Mouse (Mus musculus): ENCODE measurements around the gene Sync. TPM values are rescaled to one million over a fixed set of nuclear protein-coding genes. Genes with fewer than 3 reads are reported as not detected.

Sync gene
- polyA plus RNA-seq, 1 experiment from 2014 or later: 1.9 TPM

DNA sequence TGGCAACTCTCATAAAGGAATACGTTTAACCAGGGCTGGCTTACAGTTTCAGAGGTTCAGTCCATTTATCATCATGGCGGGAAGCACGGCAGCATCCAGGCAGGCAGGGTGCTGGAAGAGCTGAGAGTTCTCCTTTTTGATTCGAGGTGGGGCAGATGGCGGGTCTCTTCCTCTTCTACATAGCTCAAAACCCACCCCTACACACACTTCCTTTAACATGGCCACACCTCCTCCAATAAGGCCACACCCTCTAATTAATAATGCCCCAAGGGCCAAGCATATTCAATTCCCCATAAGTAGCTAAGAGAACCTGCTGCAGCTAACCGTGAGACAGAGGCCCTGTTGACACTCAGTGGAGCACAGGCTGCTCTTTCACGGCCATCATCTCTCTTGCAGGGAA is 5.4 kb downstream of the Sync start:
- Histone ChIP-seq H3K4me1 (no peaks in the 10 kb centered on the region), H3K9me3 (no peaks in the 10 kb centered on the region), H3K27ac (no peak overlapping the region), H3K9ac (no peak overlapping the region), H3K36me3 (no peaks in the 10 kb centered on the region), H3K4me2 (replicated peaks) (no peak overlapping the region), H3K4me3 (no peak overlapping the region), H3K27me3 (replicated peaks) (0 out of 2 replicates have a peak, but pooled peaks cover 5% of the 10 kb centered on the region)
- 58% methylated on average over 7 of the region's 7 CpGs for WGBS
- ATAC-seq (ENCODE audit: low FRiP score, low read depth): no peak

DNA sequence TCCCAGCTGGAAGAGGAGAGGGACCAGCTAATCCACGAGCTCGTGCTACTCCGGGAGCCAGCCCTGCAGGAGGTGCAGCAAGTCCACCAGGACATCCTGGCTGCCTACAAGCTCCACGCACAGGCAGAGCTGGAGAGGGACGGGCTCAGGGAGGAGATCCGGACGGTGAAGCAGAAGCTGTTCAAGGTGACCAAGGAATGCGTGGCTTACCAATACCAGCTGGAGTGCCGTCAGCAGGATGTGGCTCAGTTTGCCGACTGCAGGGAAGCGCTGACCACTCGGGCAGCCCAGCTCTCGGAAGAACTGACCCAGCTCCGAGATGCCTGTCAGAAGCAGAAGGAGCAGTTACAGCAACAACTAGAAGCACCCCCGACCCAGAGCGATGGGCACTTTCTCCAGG is 6.3 kb downstream of the Sync start:
- Histone ChIP-seq H3K9me3 (no peaks in the 10 kb centered on the region), H3K36me3 (no peaks in the 10 kb centered on the region), H3K27ac (no peak overlapping the region), H3K9ac (no peak overlapping the region), H3K27me3 (replicated peaks) (0 out of 2 replicates have a peak, but pooled peaks cover under 1% of the 10 kb centered on the region), H3K4me3 (no peak overlapping the region), H3K4me1 (no peaks in the 10 kb centered on the region), H3K4me2 (replicated peaks) (no peak overlapping the region)
- ATAC-seq (ENCODE audit: low FRiP score, low read depth): no peak
- 48% methylated on average over 16 of the region's 16 CpGs for WGBS

DNA sequence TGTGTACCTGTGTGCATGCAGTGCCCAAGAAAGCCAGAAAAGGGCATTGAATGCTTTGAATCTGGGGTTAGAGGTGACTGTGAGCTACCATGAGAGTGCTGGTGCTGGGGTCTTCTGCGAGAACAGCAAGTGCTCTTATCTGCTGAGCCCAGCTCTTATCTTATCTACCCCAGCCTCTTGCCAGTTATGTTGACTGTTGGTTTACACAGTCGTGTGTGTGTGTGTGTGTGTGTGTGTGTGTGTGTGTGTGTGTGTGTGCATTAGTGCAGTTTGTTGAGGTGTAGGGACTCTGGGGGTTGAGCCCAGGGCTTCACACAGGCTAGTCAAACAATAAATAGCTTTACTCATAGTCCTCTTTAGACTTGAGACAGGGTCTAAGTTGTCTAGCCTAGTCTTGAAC is 7.8 kb downstream of the Sync start:
- Histone ChIP-seq H3K27ac (no peak overlapping the region), H3K4me3 (no peak overlapping the region), H3K27me3 (replicated peaks) (no peaks in the 10 kb centered on the region), H3K36me3 (no peaks in the 10 kb centered on the region), H3K4me1 (no peaks in the 10 kb centered on the region), H3K9me3 (no peaks in the 10 kb centered on the region), H3K4me2 (replicated peaks) (no peak overlapping the region), H3K9ac (no peak overlapping the region)
- ATAC-seq (ENCODE audit: low FRiP score, low read depth): no peak
- WGBS: 93% methylated on average over 2 of the region's 2 CpGs

DNA sequence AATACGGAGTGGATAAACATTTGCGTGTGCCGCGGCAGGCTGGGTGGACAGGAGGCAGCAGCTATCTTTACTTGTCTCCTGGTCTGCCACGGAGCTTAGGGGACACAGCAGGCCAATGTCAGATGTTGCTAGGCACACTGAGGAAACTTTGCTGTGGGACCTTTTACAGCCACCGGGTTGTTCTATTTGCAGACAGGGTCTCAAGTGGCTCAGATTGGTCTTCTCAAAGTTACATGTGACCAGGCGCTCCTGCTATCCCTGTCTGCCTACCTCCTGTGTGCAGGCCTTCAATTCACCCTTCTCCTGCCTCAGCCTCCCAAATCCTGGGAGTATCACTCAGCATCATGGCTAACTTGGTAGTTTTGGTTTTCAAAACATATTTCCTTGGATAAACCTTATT is 8.6 kb downstream of the Sync start:
- Histone ChIP-seq H3K27me3 (replicated peaks) (no peaks in the 10 kb centered on the region), H3K4me2 (replicated peaks) (no peak overlapping the region), H3K4me1 (no peaks in the 10 kb centered on the region), H3K4me3 (no peak overlapping the region), H3K36me3 (no peaks in the 10 kb centered on the region), H3K9me3 (no peaks in the 10 kb centered on the region), H3K9ac (no peak overlapping the region), H3K27ac (no peak overlapping the region)
- ATAC-seq (ENCODE audit: low FRiP score, low read depth): no peak
- WGBS: 89% methylated on average over 7 of the region's 7 CpGs

DNA sequence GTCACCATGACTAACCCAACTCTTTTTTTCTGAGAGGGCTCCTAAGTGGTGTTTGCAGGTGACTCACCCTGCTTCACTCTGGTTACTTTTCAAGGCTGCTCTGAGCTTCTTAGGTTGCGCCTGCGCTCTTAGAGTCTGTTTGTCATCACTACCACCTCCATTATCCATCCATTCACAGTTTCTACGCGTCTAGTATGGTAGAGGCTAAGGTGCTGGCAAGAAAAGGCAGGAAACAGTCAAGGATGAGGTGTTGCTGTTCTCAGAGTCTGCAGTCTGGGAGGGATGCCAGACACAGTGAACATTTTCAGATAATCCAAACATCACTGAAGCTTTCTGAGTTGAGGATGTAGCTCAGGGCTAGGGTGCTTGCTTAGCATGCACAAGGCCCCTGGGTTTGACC is 10.3 kb downstream of the Sync start:
- no peak overlapping the region for H3K4me2 ChIP-seq (replicated peaks)
- H3K9ac ChIP-seq: no peak overlapping the region
- no peak for ATAC-seq (ENCODE audit: low FRiP score, low read depth)
- H3K36me3 ChIP-seq: no peaks in the 10 kb centered on the region
- no peaks in the 10 kb centered on the region for H3K4me1 ChIP-seq
- H3K4me3 ChIP-seq: no peak overlapping the region
- H3K27me3 ChIP-seq (replicated peaks): no peaks in the 10 kb centered on the region
- H3K9me3 ChIP-seq: no peaks in the 10 kb centered on the region
- over 99% methylated on average over 4 of the region's 4 CpGs for WGBS
- H3K27ac ChIP-seq: no peak overlapping the region

DNA sequence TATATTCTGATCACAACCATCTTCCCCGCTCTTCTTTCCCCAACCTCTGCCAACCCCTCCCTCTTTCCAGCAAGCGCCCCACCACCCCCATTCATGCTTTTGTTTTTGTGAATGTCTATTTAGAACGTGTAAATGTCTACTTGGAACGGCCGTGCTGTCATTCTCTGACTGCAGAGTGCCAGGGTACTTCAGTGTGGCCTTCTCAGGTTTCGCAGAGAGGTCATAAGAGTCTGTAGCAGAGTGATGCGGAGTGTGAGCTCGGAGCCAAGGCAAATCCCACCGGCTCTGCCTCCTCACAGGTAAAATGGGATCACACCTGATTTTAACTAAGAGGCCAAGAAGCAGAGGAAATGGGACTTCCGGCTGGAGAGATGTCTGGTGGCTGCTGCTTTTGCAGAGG is 11.7 kb downstream of the Sync start:
- no peaks in the 10 kb centered on the region for H3K9me3 ChIP-seq
- no peak overlapping the region for H3K9ac ChIP-seq
- no peak for ATAC-seq (ENCODE audit: low FRiP score, low read depth)
- no peaks in the 10 kb centered on the region for H3K4me1 ChIP-seq
- no peak overlapping the region for H3K4me2 ChIP-seq (replicated peaks)
- H3K27me3 ChIP-seq (replicated peaks): no peaks in the 10 kb centered on the region
- no peak overlapping the region for H3K27ac ChIP-seq
- no peak overlapping the region for H3K4me3 ChIP-seq
- 59% methylated on average over 10 of the region's 10 CpGs for WGBS
- no peaks in the 10 kb centered on the region for H3K36me3 ChIP-seq

DNA sequence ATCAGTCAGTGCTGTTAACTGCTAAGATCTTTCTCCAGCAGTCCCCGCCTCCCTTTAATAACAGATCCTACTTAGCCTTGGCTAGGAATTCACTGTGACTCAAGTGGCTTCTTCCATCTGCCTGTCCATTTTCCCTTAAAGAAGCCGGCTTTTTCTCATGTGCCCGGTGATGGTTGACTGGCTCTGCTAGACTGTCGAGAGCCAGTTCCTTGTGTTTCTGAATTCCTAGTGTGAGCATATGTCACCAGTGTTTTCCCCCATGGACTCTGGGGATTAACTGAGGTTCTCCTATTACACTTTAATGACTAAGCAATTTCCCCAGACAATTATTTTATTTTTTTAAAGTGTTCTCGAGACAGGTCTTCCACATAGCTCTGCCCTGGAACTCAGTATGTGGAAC is 16.0 kb downstream of the Sync start:
- Histone ChIP-seq H3K4me2 (replicated peaks) (no peak overlapping the region), H3K36me3 (peaks cover 16% of the 10 kb centered on the region), H3K9me3 (no peaks in the 10 kb centered on the region), H3K4me3 (no peak overlapping the region), H3K27me3 (replicated peaks) (no peaks in the 10 kb centered on the region), H3K4me1 (no peaks in the 10 kb centered on the region), H3K9ac (no peak overlapping the region), H3K27ac (no peak overlapping the region)
- ATAC-seq (ENCODE audit: low FRiP score, low read depth): no peak
- 77% methylated on average over 5 of the region's 5 CpGs for WGBS

DNA sequence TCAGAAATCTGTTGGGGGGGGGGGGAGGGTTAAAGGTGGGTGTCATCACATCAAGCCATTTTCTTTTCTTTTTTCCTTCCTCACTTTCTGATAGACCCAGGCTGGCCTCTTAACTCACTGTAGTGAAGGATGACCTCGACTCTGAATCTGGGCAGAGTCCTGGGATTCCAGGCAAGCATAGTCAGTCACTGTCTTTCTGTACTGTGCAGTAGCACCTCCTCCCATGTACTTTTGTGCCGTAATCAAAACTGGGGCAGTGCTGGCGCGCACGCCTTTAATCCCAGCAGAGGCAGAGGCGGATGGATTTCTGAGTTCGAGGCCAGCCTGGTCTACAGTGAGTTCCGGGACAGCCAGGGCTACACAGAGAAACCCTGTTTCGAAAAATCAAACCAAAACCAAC is 16.4 kb downstream of the Sync start:
- 93% methylated on average over 9 of the region's 9 CpGs for WGBS
- Histone ChIP-seq H3K27me3 (replicated peaks) (no peaks in the 10 kb centered on the region), H3K4me1 (no peaks in the 10 kb centered on the region), H3K9ac (no peak overlapping the region), H3K9me3 (no peaks in the 10 kb centered on the region), H3K27ac (no peak overlapping the region), H3K4me2 (replicated peaks) (no peak overlapping the region), H3K4me3 (no peak overlapping the region), H3K36me3 (peaks cover 20% of the 10 kb centered on the region)
- ATAC-seq (ENCODE audit: low FRiP score, low read depth): no peak

DNA sequence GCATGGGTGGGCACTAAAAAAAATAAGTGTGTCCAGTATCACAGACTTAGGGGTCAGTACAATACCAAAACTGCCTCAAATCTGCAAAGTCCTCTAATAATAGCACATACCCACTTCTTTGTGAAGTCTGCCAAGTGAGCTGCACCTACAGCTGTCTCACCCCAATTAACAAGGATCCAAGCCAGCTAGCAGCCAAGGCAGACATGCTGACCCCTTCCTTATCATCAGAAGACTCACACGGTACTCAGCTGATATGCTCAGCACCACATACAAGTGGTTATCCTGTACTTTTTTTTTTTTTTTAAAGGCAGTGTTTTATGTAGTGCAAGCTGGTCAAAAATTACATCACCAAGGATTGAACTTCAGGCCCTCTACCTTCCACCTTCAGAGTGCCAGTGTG is 16.9 kb downstream of the Sync start:
- no peaks in the 10 kb centered on the region for H3K27me3 ChIP-seq (replicated peaks)
- H3K9ac ChIP-seq: no peak overlapping the region
- no peak overlapping the region for H3K4me3 ChIP-seq
- H3K4me1 ChIP-seq: no peaks in the 10 kb centered on the region
- 84% methylated on average over 1 of the region's 1 CpGs for WGBS
- H3K9me3 ChIP-seq: no peaks in the 10 kb centered on the region
- H3K27ac ChIP-seq: no peak overlapping the region
- H3K36me3 ChIP-seq: peaks cover 24% of the 10 kb centered on the region
- no peak for ATAC-seq (ENCODE audit: low FRiP score, low read depth)
- no peak overlapping the region for H3K4me2 ChIP-seq (replicated peaks)

DNA sequence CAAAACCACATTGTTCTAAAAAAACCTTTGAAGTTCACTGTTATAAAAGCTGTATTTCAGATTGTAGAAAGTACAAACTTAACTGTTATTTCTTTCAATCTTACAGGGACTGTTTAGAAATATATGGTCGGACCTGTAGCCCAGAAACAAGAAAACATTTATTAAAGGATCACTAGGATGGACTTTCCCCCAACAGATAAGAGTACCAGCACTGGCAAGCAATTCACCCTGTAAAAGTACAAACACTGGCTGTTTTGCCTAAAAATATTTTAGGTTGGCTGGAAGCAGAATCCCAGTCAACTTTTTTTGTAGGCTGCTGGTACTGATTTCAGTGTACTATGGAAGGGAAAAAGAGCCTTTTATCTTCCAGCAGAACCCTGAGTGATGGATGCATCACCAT is 20.5 kb downstream of the Sync start:
- no peak overlapping the region for H3K9ac ChIP-seq
- H3K27ac ChIP-seq: no peak overlapping the region
- peaks cover 54% of the 10 kb centered on the region for H3K36me3 ChIP-seq

DNA sequence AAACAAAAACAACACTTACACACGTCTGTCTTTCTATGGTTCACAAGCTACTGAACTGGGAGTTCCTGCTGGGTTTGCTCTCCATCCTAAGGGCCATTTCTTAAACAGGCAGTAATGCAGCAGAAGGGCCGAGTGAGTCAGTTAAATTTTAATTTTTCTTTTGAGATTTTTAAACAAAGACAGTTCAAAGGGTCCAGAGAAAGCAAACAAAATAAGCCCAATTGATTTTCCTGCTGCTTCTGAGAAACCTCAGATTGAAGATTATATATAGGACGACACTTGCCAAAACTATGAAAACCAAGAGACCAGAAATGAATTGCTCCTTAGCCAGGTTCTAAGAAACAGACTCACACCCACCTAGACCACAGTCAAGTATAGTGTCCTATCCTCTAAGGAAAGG is 26.5 kb downstream of the Sync start:
- 89% methylated on average over 3 of the region's 3 CpGs for whole genome bisulfite sequencing
- Histone ChIP-seq H3K9me3 (no peaks in the 10 kb centered on the region), H3K27me3 (replicated peaks) (no peaks in the 10 kb centered on the region), H3K9ac (no peak overlapping the region), H3K4me3 (no peak overlapping the region), H3K4me1 (no peaks in the 10 kb centered on the region), H3K4me2 (replicated peaks) (no peak overlapping the region), H3K27ac (no peak overlapping the region), H3K36me3 (peaks cover 91% of the 10 kb centered on the region)
- ATAC-seq (ENCODE audit: low FRiP score, low read depth): no peak

More for the DNA sequence above, 20.5 kb downstream of the Sync start:
- no peak overlapping the region for H3K4me2 ChIP-seq (replicated peaks)
- H3K4me3 ChIP-seq: no peak overlapping the region
- WGBS: 93% methylated on average over 1 of the region's 1 CpGs
- no peak for ATAC-seq (ENCODE audit: low FRiP score, low read depth)
- H3K9me3 ChIP-seq: no peaks in the 10 kb centered on the region
- H3K4me1 ChIP-seq: no peaks in the 10 kb centered on the region
- H3K27me3 ChIP-seq (replicated peaks): no peaks in the 10 kb centered on the region

DNA sequence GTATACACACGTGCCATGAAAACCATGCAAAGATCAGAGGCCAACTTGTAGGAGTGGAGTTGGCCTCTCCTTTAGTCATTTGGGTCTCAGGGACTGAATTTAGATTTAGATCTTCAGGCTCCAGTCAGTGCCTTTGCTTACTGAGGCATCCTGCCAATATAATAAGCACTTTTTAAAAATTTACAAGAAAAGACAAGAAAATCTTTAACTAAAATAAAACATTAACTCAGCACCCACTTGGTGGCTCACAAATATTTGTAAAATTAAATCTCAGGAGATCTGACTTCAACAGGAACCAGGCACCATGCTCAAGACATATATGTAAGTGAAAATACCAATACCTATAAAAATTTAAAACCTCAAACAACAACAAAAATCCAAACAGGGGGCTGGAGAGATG is 33.5 kb downstream of the Sync start:
- Histone ChIP-seq H3K9me3 (no peaks in the 10 kb centered on the region), H3K9ac (no peak overlapping the region), H3K4me1 (no peaks in the 10 kb centered on the region), H3K27me3 (replicated peaks) (no peaks in the 10 kb centered on the region), H3K4me3 (no peak overlapping the region), H3K36me3 (peaks cover 76% of the 10 kb centered on the region), H3K4me2 (replicated peaks) (no peak overlapping the region), H3K27ac (no peak overlapping the region)
- no peak for ATAC-seq (ENCODE audit: low FRiP score, low read depth)
- WGBS: 93% methylated on average over 1 of the region's 1 CpGs

DNA sequence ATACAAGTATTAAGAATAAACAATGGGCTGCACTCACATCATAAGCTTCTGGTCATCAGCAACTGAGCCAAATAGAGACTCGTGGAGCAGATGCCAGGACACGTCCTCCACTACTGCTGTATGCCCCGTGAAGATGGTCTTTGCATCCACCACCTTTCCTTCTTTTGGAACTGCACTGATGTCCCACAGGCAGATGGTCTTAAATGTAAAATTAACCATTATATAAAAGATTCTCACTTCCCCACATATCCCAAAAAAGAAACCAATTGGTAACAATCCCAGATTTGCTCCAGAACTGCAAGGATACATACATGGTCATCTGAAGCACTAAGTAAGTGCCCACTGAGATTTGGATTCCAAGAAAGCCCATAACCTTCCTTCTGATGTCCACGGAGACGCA is 34.6 kb downstream of the Sync start:
- Histone ChIP-seq H3K9me3 (no peaks in the 10 kb centered on the region), H3K27ac (no peak overlapping the region), H3K4me3 (no peak overlapping the region), H3K9ac (no peak overlapping the region), H3K4me1 (no peaks in the 10 kb centered on the region), H3K27me3 (replicated peaks) (no peaks in the 10 kb centered on the region), H3K36me3 (peaks cover 74% of the 10 kb centered on the region), H3K4me2 (replicated peaks) (no peak overlapping the region)
- 94% methylated on average over 5 of the region's 5 CpGs for WGBS
- ATAC-seq (ENCODE audit: low FRiP score, low read depth): no peak

DNA sequence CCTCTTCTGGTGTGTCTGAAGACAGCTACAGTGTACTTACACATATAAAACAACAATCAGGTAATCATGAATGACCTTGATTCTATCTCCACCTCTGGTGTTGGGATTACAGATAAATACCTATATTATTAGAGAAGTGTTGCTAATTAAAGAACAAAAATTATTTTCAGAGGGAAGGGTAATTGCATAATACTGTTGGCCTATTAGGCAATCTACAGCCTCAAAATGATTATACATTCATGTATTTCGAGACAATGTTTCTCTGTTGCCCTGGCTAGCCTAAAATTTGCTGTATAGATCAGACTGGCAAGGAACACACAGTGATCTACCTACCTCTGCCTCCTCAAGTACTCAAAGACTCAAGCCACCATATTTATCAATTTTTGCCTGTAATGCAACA is 36.1 kb downstream of the Sync start:
- Histone ChIP-seq H3K9me3 (no peaks in the 10 kb centered on the region), H3K27ac (no peak overlapping the region), H3K36me3 (peaks cover 74% of the 10 kb centered on the region), H3K4me2 (replicated peaks) (no peak overlapping the region), H3K4me1 (no peaks in the 10 kb centered on the region), H3K9ac (no peak overlapping the region), H3K4me3 (no peak overlapping the region), H3K27me3 (replicated peaks) (no peaks in the 10 kb centered on the region)
- ATAC-seq (ENCODE audit: low FRiP score, low read depth): no peak
- 96% methylated on average over 1 of the region's 1 CpGs for WGBS
